Mouse (Mus musculus) WW6 (cell line): ENCODE results near the gene Tmem223.

Experiments
- DNase-seq: peaks from one replicate; pipeline ENCODE4 v3.0.0-alpha.2; 2013; ENCODE audit warnings: low read depth, low spot score

Tmem223 gene

DNA sequence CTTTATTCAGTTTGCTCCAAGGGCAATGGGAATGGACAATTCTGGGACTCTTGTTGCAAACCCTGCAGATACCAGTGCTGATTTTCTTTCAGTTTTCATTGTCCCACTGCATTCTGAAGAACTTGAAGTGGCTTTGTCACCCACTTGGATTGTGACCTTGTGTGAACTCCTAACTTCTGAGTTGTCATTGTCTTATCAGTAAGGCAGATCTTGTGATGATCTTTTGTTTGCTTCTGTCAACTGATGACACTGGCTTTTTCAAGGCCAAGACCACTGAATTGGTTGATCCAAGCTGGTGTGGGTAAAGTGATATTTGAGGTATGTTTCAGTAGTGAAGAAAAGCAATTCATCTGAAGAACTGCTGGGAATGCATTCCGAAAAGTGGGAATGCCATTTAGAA, 25.4 kb upstream of the Tmem223 start:
- no peak for DNase-seq

DNA sequence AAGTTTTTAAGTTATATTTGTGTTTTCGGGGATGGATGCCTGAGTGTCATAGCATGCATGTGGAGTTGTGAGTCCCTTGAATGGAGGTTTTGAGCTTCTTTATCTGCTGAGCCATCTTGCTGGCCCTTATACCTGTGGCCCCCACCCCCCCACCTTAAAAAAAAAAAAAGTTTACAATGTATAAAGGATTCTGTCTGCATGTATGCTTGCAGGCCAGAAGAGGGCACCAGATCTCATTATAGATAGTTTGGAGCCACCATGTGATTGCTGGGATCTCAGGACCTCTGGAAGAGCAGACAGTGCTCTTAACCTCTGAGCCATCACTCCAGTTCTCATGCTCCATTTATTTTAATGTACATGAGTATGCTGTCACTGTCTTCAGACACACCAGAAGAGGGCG, 23.4 kb upstream of the Tmem223 start:
- DNase-seq: no peak

DNA sequence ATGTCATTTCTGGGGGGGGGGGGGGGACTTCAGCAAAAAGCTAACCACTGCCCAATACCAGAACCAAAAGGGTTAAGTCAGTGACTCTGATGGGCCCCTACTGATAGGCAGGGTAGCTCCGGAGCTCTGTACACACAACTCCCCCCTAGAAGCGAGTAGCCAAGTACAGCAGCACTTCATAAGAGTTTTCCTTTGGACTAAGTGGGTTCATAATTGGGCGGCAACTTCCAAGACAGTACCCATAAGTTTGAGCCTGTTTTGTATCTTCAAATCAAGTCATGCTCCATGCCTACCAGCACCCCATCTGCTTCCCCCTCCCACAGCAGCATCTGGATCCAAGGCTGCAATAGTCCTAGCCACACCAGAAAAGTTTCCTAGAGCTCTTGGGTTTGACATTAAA, 15.1 kb upstream of the Tmem223 start:
- no peak for DNase-seq

DNA sequence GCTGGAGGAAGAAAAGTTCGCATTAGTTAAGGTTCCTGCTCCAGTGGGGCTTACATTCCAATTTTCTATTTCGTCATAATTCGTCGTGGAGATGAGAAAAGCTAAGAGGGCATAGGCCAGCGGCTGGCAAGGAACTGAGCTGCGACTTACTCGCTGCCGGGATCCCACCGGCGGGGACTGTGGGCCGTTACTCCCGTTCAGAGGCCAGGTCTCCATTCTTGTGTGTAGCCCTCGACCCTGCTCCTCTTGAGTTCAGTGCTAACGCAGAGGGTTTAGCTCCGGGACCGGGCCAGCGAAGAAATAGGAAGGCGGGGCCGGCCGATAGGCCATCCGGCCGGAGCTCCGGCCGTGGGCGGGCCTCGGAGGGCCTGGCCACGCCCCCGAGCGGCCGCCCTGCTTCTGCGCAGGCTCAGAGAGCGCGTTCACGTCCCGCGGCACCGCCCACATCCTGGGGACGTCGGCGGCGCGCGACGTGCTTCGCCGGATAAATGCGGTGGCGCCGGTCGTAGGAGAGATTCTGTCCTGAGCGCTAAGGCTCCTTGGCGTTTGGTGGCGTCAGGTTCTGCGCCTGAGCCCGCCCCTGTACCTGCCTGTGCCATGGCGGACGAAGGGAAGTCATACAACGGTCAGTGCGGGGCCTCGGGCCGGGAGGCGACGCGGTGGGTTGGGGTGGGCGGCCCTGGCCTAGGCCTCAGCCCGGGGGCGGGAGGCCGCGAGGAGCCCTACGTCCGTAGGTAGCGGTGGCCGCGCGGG, 14.0 kb upstream of the Tmem223 start, which contains the start of gene Nxf1:
Gene Nxf1, plus strand, starts transcription at position 439 of the 753 bp plus-strand sequence.
- DNase-seq: peak; percentile 93

DNA sequence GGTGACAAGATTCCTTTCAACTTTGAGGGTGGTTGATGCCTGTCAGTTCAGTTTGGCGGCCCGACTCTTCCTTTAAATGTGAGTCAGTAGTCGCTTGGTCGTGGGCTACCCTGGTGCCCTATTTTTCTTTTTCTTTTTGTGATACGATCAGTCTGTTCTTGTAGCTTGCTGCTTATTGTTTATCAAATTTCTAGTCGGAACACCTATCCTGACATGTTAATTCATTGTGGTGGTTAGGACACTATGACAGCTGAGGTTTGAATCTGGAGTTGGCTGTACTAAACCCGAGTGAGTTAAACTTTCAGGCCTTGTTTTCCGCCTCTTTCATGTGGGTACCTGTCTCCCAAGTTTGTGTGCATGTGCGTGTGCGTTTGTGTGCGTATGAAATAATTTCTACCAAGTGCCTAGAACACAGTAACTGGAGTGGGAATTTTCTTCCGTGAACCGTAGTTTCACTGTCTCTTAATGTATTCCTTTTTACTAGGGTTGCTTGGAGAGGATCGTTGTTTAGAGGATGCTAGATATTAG, 13.3 kb upstream of the Tmem223 start:
- no peak for DNase-seq

DNA sequence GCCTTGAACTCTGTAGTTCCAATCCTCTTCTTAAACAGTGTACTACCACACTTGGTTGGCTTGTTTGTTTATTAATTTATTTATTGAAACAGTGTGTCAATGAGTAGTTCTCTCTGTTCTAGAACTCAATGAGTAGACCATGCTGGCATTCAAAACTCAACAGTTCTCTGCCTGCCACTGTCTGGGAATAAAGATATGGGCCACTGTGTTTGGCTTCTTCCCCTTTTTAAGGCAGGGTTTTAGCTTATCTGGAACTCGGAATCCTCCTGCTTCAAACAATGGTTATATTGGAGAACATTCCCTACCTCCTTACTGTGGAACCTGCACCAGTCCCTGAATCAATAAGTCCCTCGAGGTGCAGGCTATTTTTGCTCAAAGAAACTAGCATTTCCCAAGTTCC, 11.9 kb upstream of the Tmem223 start:
- DNase-seq: no peak

DNA sequence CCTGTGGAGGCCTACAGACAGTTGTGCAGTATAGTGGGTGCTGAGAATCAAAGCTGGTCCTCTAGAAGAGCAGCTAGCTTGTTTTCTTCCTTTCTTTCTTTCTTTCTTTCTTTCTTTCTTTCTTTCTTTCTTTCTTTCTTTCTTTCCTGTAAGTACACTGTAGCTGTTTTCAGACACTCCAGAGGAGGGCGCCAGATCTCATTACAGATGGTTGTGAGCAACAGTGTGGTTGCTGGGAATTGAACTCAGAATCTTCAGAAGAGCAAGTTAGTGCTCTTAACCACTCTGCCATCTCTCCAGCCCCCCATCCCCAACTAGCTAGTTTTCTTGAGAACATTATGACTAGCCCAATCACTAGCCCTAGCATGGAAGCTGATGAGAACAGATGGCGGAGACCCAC, 10.0 kb upstream of the Tmem223 start:
- DNase-seq: no peak

DNA sequence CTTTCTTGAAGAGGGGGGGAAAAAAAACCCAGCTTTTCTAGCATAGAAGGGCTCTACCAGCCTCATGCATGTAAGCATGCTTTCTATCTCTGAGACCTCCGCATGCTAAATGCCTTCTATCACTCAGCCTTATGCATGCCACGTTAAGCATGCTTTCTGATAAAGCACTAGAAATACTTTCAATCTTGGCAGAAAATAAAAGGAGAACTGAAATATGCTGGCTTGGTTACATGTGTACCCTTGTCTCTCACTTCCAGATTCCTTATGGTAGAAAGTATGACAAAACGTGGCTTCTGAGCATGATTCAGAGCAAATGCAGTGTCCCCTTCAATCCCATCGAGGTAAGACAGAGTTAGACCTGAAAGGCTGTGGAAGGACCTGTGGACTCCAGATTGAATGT, 7.5 kb upstream of the Tmem223 start:
- no peak for DNase-seq

DNA sequence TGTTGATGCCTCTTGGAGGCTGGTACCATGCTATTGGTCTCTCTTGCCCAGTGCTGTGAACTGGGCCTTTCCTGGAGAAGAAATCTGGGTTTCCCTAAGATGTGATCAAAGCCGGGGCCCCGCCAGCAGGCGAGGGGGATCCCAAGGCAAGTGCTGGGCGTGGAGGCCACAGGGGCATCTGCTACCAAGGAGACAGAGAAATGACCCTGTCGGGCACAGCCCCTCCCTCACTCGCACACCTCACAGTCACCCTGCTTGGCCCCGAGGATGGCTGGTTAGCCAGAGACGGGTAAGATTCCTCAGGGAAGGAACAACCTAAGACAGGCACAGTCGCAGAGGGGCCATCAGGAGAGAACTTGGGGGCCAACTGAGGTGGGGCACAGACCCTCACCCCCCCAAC, 5.2 kb upstream of the Tmem223 start:
- DNase-seq: no peak

DNA sequence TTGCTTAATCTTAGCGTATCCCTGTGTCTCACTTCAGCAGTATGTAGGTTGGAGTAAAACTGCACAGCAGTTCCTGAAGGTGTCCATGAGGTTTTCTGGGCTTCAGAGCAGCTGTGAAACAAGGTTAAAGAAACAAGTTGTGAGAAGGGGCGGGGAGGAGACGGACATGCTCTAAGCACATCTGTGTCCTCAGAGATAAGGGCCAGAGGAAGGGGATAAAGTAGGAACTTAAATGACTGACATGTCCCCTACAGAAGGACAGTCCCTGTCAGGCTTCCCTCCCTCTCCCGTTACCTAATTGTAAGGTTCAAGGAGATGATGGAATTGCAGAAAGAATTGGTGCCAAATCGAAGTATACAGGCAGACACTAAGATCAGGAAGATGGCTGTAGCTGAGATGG, 2.2 kb downstream of the Tmem223 start:
- DNase-seq: no peak

DNA sequence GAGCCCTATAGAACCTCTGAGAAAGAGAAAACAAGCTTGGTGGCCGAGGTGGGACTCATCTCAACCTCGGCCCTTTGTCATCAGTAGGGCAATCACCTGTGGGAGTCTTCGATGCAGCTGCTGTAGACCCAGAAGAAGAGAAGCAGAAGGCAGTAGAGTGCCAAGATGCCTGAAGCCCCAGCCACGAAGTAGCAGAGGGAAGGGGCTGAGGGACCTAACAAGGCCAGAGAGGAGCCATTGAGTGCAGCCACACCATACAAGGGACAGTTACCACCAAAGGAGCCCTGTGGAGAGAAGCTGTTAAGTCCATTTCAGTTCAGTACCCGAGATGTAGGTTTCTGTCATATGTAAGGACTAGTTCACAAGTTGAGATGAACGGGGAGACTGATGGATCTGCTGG, 2.6 kb downstream of the Tmem223 start:
- DNase-seq: no peak

DNA sequence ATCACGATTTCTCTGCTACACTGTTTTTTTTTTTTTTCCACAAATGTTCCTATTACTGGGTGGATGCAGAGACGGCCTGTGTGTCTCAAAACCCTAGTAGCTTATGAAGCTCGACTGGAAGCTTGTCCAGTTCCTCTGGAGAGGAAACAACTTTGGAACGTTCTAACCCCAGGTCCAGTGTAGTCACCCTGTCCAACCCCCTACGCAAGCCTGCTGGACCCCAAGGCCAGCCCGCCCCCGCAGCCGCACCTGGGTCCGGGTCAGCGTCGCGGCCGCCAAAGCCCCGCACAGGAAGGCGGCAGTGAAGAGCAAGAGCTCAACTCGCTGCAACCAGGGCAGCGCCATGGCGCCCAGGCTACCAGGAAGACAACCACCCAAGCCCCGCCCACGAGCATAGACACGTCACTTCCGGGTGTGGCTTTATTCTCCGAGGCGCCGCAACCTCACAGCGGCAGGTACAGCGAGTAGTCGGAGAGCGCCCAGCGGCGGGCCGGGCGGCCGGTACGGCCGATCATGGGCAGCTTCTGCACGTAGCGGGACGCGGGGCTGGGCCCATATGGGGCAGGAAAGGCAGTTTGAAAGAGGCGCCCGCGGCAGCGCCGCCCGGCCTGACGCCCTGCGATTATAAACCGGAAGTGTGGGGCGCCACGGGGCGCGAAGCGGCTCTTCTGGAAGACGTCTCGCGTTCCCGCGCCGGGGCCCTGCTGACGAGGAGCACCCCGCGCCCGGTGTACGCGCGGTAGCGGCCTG, 3.5 kb downstream of the Tmem223 start, which contains the start of gene Tmem179b:
Gene Tmem179b, minus strand, starts transcription at position 382 of the 750 bp plus-strand sequence.
- DNase-seq: peak; percentile 83

DNA sequence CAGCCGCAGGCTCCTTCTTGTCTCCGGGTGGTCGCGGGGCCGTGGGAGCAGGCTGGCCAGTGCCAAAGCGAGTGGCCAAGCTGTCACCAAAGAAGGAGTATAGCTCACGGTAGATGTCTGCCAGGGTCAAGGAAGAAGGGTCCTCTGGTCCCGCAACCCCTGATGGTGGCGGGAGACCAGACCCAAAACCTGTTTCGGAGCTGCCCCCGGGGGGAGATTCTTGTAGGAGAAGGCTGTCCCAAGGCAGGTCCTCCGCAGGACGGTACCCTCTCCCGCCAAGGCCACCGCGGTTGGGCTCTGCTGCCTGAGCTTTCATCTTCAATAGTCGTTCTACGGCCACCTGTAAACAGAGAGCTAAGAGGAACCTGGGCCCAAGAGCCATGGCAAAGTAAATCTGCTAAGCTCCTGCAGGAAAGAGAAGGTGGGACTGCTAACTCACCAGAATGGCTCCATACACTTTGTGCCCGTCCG, 4.2 kb downstream of the Tmem223 start:
- no peak for DNase-seq

DNA sequence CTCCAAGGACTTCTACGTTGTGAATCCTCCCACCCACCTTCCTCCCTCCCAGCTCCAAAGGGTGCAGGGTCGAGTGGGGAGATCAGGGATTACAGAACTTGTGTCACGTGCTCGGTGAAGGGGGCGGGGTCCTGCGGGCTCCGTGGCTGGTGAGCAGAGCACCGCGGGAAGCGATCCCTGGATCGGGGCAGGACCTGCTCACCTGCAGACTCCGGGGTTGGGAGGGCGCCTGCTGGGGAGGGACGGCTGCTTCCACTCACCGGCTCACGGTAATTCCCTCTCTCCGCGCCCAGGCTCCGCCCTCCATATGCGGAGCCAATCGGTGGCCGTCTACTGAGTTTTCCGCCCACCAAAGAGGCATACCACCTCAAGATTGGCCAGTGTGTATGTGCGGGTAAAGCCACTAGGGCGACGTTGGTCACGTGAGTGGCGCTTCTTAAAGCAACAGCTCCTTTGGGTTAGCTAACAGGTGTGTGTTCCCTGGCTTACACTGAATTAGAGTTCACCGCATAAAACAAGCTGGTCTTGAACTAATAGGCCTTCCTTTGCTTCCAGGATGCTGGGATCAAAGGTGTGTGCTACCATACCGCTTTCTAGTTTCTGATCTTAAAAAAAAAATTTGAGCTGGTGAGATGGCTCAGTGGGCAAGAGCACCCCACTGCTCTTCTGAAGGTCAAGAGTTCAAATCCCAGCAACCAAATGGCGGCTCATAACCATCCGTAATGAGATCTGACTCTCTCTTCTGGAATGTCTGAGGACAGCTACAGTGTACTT, 15.4 kb downstream of the Tmem223 start, which contains the start of gene Taf6l:
Gene Taf6l, minus strand, starts transcription at position 410 of the 774 bp plus-strand sequence.
- DNase-seq: peak; percentile 97

DNA sequence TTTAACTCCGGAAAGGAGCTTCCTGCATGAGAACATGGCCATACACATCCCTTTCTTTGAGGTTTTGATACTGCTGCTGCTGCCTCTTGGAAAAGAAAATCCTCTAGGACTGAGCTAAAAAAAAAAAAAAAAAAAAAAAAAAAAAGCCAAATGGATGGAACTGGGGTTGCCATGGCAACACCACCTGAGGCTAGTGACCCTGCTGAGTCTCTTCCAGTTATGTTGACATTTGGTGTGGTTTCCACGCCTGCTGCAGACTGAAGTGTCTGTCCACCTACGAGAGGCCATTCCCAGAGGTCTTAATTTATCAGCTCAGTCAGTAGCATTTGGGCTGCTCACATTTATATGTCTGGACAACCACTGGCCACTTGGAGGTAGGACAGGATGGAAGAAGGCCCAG, 17.7 kb downstream of the Tmem223 start:
- no peak for DNase-seq

DNA sequence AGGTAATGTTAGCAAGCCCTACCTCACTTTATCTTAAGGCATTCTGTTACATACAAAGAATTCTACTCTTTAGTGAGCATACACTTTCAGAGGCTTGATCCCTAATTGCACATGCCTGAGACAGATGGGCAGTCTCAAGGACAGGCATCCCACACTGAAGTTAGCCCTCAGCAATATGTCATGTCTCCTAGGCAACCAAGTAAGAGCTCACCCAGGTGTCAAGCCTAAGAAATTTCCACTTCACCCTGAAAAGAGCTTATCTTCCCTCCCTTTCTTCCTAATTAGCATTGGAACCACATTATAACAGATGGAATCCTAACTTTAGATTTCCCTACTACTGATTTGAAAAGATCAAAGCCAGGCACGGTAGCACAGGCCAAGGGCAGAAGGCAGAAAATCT, 18.4 kb downstream of the Tmem223 start:
- no peak for DNase-seq

DNA sequence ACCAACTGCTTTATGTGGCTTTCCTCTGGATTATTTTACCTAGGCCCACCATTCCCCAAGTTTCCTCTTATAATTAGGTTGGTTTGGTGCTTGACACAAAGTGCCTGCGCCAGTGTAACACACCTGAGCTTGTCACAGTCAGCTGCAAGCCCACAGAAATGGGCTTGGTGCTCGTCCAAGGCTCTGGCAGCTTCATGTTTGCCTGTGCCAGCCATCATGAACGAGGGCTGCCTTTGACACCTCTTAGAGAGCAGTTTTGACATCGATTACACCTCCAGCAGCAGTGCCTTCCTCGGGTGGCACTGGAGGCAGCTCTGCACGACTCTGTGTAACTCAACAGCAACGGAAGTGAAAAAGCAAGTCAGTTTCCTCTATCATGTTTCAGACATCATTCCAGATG, 19.4 kb downstream of the Tmem223 start:
- no peak for DNase-seq

DNA sequence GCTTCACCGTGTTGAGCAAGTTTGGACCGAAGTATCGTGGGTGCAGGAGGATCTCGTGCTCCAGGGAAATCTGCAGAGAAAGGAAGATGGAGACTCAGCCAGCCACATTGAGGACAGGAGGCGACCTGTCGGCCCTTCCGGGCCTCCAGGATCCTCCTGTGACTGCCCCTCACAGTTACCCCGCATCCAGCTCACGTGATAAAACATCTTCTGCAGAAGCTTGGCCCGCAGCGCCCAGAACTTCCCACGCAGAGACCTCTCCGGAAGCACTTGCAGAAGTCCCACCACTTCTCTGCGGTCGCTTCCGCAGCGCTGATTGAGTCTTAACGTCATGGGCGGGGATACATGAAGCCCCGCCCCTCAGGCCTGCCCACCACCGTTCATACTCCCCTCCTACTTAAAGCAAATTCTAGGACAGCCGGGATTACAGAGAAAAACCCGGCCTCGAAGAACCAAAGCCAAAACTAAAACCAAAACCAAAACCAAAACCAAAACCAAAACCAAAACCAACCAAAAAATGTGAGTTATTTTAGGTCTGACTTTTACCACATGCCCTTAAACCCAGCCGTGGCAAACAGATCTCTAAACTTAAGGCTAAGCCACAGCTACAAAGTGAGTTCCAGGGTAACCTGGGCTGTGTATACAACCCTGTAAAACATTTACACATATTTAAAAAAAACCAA, 27.6 kb downstream of the Tmem223 start, which contains the start of gene Polr2g:
Gene Polr2g, minus strand, starts transcription at position 314 of the 683 bp plus-strand sequence.
- DNase-seq: peak; percentile 71

DNA sequence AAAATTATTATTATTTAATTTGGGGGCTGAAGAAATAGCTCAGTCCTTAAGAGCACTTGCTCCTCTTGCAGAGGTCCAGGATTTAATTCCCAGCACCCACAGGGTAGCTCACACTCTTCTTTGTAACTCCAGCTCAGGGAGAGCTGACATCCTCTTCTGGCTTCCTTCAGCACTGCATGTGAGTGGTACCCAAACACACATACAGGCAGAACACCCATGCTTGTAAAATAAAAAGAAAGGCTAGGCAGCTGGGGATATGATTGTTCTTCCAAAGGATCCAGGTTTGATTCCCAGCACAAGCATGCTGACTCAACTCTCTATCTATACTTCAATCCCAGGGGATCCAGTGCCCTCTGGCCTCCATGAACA, 28.1 kb downstream of the Tmem223 start:
- DNase-seq: no peak

DNA sequence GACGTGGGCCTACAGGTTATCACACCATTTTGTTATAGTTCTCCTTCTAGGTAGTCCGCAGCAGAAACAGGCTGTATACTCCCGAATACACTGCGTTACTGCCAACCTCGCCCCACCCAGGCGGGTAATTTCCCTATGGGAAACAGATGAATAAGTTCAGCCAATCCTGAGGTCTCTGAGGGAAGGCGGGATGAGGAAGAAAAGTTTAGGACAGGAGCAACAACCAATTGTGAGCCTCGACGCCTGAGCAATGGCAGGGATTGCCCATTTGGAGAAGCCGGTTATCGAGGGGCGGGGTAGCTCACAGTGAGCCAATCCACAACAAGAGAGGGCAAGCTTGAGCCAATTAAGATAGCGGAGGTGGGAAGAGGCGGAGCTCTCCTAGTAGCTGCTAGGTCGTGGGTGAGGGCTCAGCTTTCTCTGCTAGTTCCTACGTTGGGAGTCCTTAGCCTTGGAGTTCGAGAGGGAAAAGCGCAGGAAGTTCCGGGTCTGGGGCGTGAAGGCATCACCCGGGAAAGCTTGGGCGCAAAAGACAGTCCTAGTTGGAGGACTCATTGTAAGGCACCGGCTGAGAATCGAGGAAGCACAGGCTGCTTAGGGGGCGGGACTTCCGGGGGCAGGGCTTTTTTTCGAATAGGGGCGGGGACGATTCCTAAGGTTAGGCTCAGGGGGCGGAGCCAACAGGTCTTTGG, 31.5 kb downstream of the Tmem223 start, which contains the start of gene Zbtb3:
Gene Zbtb3, plus strand, starts transcription at position 426 of the 692 bp plus-strand sequence.
- DNase-seq: peak; percentile 95
